Mouse (Mus musculus) cortical plate, adult 2 months (tissue): ENCODE results near the gene Slc38a8.

ENCODE experiments used
- CTCF ChIP-seq: fragments of 200-500 bp; IDR thresholded peaks from 2 replicates; pipeline ENCODE4 v1.5.1; 2011; ENCODE audit warnings: mild to moderate bottlenecking, control low read depth, low read length; ENCODE audit not compliant: insufficient read depth; ENCODE audit errors: extremely low read depth
- POLR2A ChIP-seq: fragments of 200-500 bp; IDR thresholded peaks from 2 replicates; pipeline ENCODE4 v1.6.1; 2011; ENCODE audit warnings: mild to moderate bottlenecking, low read length, control low read depth; ENCODE audit not compliant: insufficient read depth; ENCODE audit errors: extremely low read depth

- TF ChIP-seq POLR2A (no peak), CTCF (peak; percentile 65)
Measured at GRCm38 (mm10) chr8:119440250-119440951, 61.1 kb downstream of the Slc38a8 start.
